Mouse (Mus musculus): ENCODE data around the gene Pcdh10. TPM values are rescaled to one million over a fixed set of nuclear protein-coding genes. Genes with fewer than 3 reads are reported as not detected.
A peak's percentile ranks its signal among the peaks of the same experiment; 100 is the strongest.

The Pcdh10 gene
- polyA plus RNA-seq, 1 experiment from 2014 or later = 20.8 TPM

DNA sequence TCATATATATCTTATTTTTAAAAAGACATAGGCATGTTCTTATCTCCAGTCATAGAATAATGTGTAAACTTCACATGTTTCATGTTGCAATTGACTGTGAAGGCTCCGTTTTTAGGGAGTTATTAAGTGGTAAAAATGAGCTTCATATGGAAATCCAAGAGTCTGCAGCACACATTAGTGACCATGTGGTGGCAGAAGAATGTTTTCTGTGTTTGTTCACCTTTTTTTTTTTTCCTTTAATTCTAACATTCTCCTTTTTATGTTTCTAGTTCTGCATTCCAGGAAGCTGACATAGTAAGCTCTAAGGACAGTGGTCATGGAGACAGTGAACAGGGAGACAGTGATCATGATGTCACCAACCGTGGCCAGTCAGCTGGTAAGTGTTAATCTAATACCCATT lies 5.6 kb downstream of the Pcdh10 start:
- Histone ChIP-seq H3K4me3 (peak overlapping the region; percentile 54), H3K4me2 (peak overlapping the region; percentile 73), H3K9ac (0 out of 2 replicates have a peak overlapping the region, but pooled peaks have one; percentile 13), H3K9me3 (no peaks in the 10 kb centered on the region), H3K27ac (replicated peaks) (0 out of 2 replicates have a peak overlapping the region, but pooled peaks have one; percentile 38), H3K27me3 (no peaks in the 10 kb centered on the region), H3K4me1 (replicated peaks) (peaks cover 22% of the 10 kb centered on the region), H3K36me3 (no peaks in the 10 kb centered on the region)
- no peak for ATAC-seq (ENCODE audit: low FRiP score, low read depth)
- WGBS = 25% methylated on average over 2 of the region's 2 CpGs

DNA sequence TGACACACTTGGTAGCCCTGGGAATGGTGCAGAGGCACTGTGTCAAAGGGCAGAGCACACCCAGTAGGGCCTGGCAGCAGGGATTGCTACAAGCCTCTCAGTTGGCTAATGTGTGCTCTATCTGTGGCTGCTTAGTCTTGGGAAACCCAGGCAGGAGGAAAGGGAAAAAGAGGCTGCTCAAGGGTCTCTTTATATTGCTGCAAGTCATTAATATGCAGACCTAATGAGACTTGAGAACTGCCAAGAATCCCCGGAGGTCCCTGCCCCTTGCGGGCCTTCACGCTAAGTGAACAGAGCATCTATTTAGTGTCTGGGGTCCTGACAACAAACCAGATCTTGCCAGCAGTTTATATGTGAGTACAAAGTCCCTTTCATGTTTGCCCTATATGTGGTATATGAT lies 6.8 kb downstream of the Pcdh10 start:
- Histone ChIP-seq H3K4me2 (peak overlapping the region; percentile 73), H3K9me3 (no peaks in the 10 kb centered on the region), H3K36me3 (no peaks in the 10 kb centered on the region), H3K27me3 (no peaks in the 10 kb centered on the region), H3K27ac (replicated peaks) (peak overlapping the region; percentile 34; the same call in 1 of the 2 replicates), H3K4me3 (peak overlapping the region; percentile 19), H3K4me1 (replicated peaks) (peaks cover 22% of the 10 kb centered on the region), H3K9ac (0 out of 2 replicates have a peak overlapping the region, but pooled peaks have one; percentile 9)
- ATAC-seq (ENCODE audit: low FRiP score, low read depth) = peak; percentile 80
- WGBS = 7% methylated on average over 3 of the region's 3 CpGs

DNA sequence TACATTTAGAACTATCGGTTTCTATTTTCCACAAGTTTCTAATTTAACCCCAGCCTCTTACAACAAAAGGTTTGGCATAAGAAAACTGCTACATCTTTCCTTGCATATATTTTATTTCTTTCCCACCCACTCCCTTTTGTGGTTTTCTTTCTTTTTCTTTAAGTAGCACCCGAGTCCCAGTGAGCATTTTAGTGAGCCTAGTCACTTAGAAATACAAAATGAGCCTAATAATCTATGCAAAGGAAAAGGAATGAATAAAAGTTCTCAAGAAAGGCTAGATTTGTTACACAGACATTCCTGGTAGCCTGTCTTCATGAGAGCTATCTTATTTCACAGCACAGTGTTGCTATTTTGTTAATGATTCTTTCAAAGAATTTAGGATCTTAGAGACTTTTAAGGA lies 7.3 kb downstream of the Pcdh10 start:
- peak overlapping the region; percentile 55 for H3K27ac ChIP-seq (replicated peaks)

DNA sequence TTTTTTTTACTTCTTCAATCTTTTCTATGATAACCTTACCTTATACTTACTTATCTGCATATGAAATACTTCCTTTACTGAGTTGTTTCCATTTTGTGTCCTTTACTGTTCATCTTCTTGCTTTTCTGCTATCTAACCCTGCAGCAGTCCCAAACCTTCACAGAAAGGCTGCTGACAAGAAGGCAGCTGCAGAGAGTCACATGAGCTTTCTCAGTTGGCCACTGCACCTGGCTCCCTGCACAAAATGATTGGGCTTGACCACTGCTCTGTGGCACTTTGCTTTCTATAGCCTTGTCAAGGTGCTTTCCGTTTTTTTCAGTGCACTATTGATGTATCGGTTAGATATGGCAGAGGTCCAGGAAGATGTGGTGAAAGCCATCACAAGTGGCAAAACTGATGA lies 8.3 kb downstream of the Pcdh10 start:
- no peaks in the 10 kb centered on the region for H3K36me3 ChIP-seq
- H3K4me2 ChIP-seq = peak overlapping the region; percentile 45
- peaks cover 22% of the 10 kb centered on the region for H3K4me1 ChIP-seq (replicated peaks)
- no peaks in the 10 kb centered on the region for H3K27me3 ChIP-seq
- H3K4me3 ChIP-seq = peak overlapping the region; percentile 17
- no peak for ATAC-seq (ENCODE audit: low FRiP score, low read depth)
- no peaks in the 10 kb centered on the region for H3K9me3 ChIP-seq
- H3K27ac ChIP-seq (replicated peaks) = 0 out of 2 replicates have a peak overlapping the region, but pooled peaks have one; percentile 4
- WGBS = 54% methylated on average over 2 of the region's 2 CpGs
- no peak overlapping the region for H3K9ac ChIP-seq

More for the DNA sequence above, 7.3 kb downstream of the Pcdh10 start:
- Histone ChIP-seq H3K9ac (0 out of 2 replicates have a peak overlapping the region, but pooled peaks have one; percentile 9), H3K4me2 (peak overlapping the region; percentile 73), H3K9me3 (no peaks in the 10 kb centered on the region), H3K4me3 (peak overlapping the region; percentile 19), H3K4me1 (replicated peaks) (peaks cover 22% of the 10 kb centered on the region), H3K36me3 (no peaks in the 10 kb centered on the region), H3K27me3 (no peaks in the 10 kb centered on the region)
- ATAC-seq (ENCODE audit: low FRiP score, low read depth) = no peak
- WGBS = 36% methylated on average over 2 of the region's 2 CpGs

DNA sequence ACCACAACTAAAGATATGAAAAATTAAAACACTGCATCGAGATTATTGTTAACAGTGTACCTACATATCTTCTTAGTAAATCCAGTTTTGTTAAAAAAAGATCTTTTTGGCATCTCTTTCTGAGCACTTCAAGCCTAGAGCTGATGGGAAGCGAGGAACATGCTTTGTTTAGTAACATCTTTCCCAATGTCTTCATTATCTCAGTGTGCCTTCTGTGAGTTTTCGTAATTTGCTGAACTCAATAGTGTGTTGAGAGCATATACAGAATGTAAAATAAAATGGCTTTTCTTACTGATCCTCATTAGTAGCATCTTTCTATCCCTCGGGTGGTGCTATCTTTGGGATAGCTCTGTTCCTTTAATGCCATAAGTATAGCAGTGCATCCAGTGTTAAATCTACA lies 18.9 kb downstream of the Pcdh10 start:
- Histone ChIP-seq H3K4me1 (replicated peaks) (no peaks in the 10 kb centered on the region), H3K9me3 (no peaks in the 10 kb centered on the region), H3K4me3 (no peak overlapping the region), H3K27me3 (no peaks in the 10 kb centered on the region), H3K4me2 (no peak overlapping the region), H3K27ac (replicated peaks) (no peak overlapping the region), H3K9ac (no peak overlapping the region), H3K36me3 (peaks cover 12% of the 10 kb centered on the region)
- ATAC-seq (ENCODE audit: low FRiP score, low read depth) = no peak
- 81% methylated on average over 4 of the region's 4 CpGs for WGBS

DNA sequence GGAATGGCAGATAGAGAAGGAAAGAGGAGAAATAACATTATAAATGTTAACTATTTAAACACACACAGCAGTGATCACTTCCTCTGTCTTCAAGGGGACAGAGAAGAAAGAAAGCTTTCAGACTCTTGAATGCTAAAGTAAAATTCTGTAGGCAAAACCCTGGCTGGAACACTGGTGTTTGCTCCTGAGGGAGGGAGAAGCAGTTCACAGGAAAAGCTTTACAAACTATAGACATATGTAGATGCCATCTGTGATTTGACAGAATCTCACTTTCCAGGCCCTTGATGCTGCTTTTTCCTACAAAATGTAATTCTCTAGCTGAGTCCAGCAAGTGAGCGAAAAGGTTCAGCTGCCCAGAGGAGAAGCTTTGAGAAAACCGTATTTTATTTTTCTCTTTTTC lies 25.0 kb downstream of the Pcdh10 start:
- Histone ChIP-seq H3K27ac (replicated peaks) (no peak overlapping the region), H3K4me1 (replicated peaks) (no peaks in the 10 kb centered on the region), H3K4me3 (no peak overlapping the region), H3K27me3 (no peaks in the 10 kb centered on the region), H3K9ac (no peak overlapping the region), H3K4me2 (no peak overlapping the region), H3K9me3 (no peaks in the 10 kb centered on the region), H3K36me3 (no peaks in the 10 kb centered on the region)
- WGBS = 88% methylated on average over 2 of the region's 2 CpGs
- ATAC-seq (ENCODE audit: low FRiP score, low read depth) = no peak

DNA sequence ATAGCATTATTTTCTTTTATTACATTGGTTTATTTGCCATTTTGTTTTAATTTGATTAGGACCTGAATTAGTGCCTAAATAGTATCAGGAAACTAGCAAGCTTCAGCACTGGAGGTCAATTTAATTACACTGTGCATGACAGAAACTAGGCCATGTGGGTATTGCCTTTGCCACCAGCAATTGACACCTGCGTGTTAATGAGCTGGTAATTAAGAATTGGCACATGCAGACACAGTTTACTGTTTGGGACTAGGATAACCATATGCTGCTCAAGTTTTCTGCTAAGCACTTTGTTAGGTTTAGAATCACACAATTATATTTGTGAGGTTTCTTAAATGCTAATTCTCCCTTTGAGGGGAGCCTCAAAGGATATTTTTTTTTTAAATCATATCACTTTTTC lies 53.5 kb downstream of the Pcdh10 start:
- no peaks in the 10 kb centered on the region for H3K36me3 ChIP-seq
- peaks cover 3% of the 10 kb centered on the region; the same call in 1 of the 2 replicates for H3K4me1 ChIP-seq (replicated peaks)
- no peak overlapping the region for H3K27ac ChIP-seq (replicated peaks)
- ATAC-seq (ENCODE audit: low FRiP score, low read depth) = no peak
- H3K9me3 ChIP-seq = no peaks in the 10 kb centered on the region
- no peaks in the 10 kb centered on the region for H3K27me3 ChIP-seq
- H3K4me3 ChIP-seq = no peak overlapping the region
- H3K4me2 ChIP-seq = no peak overlapping the region
- no peak overlapping the region for H3K9ac ChIP-seq
- 37% methylated on average over 1 of the region's 1 CpGs for WGBS

DNA sequence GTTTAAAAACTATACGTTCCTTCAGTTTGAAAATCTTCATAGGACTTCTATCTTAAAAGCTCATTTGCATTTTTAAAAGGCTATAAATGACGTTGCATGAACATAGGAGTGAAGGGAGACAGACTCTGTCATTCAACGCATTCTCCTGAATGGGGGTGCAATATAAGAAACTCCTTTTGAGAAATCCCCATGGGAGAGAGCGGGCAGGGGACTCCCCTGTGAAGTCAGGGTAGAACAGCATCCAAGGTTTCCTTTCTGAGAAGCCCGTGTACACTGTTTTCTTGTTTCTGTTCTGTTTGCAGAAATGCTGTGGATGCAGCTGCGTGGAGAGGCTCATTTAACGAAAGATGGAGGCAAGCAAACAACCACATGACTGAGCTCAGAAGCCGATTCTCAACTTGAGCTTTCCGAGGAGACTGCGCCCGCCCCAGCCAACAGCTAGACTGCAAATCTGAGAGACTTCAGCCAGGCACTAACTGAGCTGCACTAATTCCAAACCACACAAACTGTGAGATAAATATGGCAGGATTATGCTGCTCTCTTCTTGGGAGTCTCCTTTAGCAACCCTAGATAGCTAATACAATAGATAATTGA lies 54.1 kb downstream of the Pcdh10 start:
- no peaks in the 10 kb centered on the region for H3K27me3 ChIP-seq
- H3K4me1 ChIP-seq (replicated peaks) = peaks cover 3% of the 10 kb centered on the region; the same call in 1 of the 2 replicates
- H3K36me3 ChIP-seq = no peaks in the 10 kb centered on the region
- WGBS = 59% methylated on average over 11 of the region's 11 CpGs
- H3K9me3 ChIP-seq = no peaks in the 10 kb centered on the region
- no peak overlapping the region for H3K27ac ChIP-seq (replicated peaks)
- no peak for ATAC-seq (ENCODE audit: low FRiP score, low read depth)
- no peak overlapping the region for H3K4me3 ChIP-seq
- H3K4me2 ChIP-seq = no peak overlapping the region
- H3K9ac ChIP-seq = no peak overlapping the region

All from hindbrain, embryonic 15.5 days (tissue).